Mouse (Mus musculus) layer of hippocampus, postnatal 25 days (tissue): Measurements from ENCODE around the gene Mesd. TPM values are rescaled to one million over a fixed set of nuclear protein-coding genes. Genes with fewer than 3 reads are reported as not detected.
"Not testable (repeated sequence)": the region's sequence is repeated elsewhere in the genome, so short reads cannot be mapped to it uniquely, and the experiment has no call there.

ENCODE experiments used
- DNase-seq, 2 experiments: peaks; one replicate each; pipeline ENCODE4 v3.0.0; 2022; ENCODE audit warnings: mixed read lengths in 2 of 2, low spot score in 1 of 2; ENCODE audit errors: extremely low spot score in 1 of 2
- total RNA-seq, 2 experiments: library from RNA; stranded (reverse); gene quantifications; 2 replicates each; pipeline ENCODE4 v1.2.3; 2021

Mesd gene
- total RNA-seq, 2 experiments from 2014 or later = 56.5 to 63.2 TPM

DNA sequence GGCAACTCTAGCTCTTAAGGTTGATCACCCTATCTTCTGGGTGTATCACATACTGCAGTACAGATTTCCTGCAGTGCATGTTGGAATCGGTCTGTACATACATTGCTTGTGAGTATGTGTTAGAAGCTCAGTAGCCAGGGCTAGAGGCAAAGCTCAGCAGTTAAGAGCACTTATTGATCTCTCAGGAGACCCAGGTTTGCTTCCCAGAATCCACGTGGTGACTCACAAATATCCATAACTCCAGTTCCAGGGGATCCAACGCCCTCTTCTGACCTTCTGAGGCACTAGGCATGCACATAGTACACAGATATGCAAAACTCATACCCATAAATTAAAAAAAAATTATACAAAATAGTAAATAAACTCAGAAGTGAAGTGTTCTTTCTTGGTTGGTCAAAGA is 7.2 kb upstream of the Mesd start:
- no peak for DNase-seq

- peak in 1 of 2 experiments; percentile 11 for DNase-seq
These were observed 5.4 kb upstream of the Mesd start for GRCm38 (mm10) chr7:83878676-83879448.

DNA sequence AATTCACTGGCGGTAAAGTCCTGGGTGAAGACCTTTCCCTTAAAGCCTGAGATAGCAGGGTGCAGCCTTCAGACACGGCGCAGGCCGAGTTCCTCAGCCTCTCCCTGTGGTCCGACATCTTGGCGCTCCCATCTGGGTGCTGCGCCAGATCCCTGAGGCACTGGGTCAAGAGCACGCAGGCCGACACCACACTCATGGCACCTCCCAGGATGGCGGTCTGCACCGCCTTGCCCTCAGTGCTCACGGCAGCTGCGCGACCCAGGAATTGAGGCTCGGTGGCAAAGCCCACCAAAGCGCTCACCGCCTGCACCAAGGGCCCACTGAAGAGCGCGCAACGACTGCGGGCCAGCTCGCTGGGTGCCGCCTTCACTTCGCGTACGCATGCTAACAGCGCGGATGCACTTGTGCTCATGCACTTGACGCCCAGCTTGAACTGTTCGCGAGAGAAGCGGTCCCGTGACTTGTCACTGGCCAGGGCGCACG is 2.1 kb upstream of the Mesd start:
- DNase-seq = peak in 1 of 2 experiments; percentile 17

GRCm38 (mm10) chr7:83882633-83883275 is 1.5 kb upstream of the Mesd start:
- DNase-seq = peak; percentile 16 to 21

GRCm38 (mm10) chr7:83883276-83884020 is 818 bp upstream of the Mesd start:
- DNase-seq = peak; percentile 33

GRCm38 (mm10) chr7:83884921-83885532 is 761 bp downstream of the Mesd start:
- no peak for DNase-seq

DNA sequence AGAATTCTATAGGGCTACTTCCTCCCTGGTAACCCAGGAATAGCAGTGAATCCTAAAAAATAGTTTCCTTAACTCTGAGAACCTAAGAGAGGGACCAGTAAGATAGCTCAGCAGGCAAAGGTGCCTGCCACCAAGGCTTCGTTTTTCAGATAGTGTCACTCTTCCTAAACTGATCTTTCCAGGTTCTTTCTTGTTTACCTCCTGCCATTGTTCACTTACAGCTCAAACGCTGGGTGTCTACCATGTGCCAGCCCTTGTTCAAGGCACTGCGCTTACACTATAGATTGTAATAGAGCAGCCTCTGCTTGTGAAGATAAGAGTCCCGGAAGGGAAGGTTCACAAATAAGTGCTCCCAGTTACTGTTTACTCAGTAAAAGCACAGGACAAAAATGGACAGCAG is 1.6 kb downstream of the Mesd start:
- DNase-seq = no peak

DNA sequence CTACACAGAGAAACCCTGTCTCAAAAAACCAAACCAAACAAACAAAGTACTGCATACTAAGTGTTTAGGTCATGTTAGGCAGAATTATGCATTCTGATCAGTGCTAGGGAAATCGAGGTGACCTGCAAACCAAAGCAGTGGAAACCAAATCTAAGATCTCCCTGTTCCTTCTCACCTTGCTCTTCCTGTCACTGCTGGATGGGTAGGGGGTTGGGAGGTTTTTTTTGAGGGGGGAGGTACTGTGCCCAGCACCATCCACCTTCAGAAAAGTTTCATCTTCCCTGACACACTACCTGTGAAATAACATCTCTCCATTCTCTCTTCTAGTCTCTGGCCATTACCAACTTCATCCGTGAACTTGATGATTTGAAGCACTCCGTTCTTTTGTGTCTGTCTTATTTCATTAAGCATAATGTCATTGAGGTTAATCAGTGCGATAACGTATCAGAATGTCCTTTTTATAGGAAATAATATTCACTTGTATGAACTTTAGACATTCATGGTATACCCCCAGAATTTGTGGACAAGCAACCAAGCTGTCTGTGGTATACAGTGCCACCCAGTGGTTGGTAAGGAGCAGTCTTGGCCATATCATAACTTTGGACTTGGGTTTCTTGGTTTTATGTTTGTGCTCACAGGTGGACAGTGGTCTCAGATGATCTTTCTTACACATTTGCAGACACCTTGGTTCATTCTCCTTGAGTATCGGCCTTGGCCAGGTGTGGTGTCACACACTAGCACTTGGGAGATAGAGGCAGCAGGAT is 2.3 kb downstream of the Mesd start:
- no peak for DNase-seq

GRCm38 (mm10) chr7:83889383-83889782 is 5.1 kb downstream of the Mesd start:
- DNase-seq = no peak

- DNase-seq = not testable (repeated sequence)
These were observed 5.7 kb downstream of the Mesd start for GRCm38 (mm10) chr7:83889946-83890345.

DNA sequence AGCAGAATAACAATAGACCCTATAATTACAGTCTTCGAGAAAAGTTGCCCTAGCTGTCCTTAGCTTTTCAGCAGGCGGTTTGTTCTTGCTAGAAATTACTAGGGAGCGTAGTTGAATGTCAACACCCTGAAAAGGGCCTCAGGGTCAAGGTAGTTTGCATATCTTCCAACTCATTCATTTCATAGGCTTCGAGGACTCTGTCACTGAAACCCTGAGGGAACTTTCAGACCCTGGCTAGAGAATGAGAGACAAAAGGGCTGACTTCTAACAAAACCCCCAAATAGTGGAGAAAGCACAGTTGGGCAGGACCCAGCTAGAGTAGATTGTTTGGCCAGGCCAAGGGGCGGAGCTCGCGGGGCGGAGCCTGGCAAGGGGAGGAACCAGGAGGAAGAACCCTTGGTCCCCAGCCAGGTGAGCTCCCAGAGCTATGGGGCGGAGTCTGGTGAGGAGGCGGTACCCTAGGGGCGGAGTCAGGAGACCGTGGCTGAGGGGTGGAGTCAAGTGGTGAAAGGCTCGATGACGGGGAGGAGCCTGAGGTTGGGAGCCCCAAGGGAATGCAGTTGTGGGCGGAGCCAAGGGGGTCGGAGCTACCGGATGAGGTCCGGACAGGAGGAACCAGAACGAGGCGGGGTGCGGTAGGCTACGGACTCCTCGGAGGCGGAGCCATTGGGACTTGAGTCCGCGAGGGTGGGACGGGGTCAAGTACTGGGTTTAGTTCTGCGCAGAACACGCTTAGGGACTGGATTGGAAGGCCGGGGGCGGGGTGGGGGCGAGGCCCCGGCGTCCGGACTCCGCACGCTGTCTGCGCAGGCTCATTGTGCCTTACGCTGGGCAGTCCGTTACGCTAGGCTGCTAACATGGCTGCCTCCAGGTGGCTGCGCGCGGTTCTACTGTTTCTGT is 7.4 kb downstream of the Mesd start:
- peak; percentile 85 to 90 for DNase-seq

GRCm38 (mm10) chr7:83892333-83892669 is 8.0 kb downstream of the Mesd start:
- no peak for DNase-seq

GRCm38 (mm10) chr7:83894348-83894747 is 10.1 kb downstream of the Mesd start:
- no peak for DNase-seq

DNA sequence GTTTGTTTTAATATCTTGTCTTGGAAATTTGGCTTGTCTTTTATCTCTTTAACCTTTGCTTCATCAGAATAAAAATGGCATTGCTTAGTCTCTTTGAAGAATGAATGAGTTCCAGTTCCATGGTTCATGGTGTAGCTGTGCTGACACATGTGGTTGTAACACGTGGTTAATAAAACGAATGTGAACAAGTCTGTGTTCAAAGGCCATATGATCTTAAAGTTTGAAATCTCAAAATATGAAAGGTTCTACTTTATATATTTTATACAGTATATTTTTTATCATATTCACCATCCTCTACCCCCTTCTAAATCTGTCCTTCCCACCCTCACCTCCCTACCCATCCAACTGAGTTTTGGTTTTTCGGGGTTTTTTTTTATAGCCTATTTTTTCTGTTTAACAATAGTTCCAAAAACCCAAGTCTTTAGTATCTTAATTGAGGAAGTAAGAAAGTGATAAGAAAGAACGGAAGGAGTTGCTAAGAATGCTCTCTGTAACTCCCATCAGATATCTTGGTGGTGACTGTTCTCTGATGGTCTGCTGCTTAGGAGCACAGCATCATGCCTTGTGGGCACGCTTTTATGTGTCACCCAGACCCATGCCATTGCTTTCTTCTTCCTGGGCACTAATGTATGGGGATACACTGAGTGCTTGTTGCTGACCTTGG is 11.9 kb downstream of the Mesd start:
- DNase-seq = no peak

GRCm38 (mm10) chr7:83898267-83898666 is 14.0 kb downstream of the Mesd start:
- DNase-seq = no peak

GRCm38 (mm10) chr7:83900519-83900918 is 16.3 kb downstream of the Mesd start:
- DNase-seq = no peak

GRCm38 (mm10) chr7:83901425-83901824 is 17.2 kb downstream of the Mesd start:
- DNase-seq = no peak

DNA sequence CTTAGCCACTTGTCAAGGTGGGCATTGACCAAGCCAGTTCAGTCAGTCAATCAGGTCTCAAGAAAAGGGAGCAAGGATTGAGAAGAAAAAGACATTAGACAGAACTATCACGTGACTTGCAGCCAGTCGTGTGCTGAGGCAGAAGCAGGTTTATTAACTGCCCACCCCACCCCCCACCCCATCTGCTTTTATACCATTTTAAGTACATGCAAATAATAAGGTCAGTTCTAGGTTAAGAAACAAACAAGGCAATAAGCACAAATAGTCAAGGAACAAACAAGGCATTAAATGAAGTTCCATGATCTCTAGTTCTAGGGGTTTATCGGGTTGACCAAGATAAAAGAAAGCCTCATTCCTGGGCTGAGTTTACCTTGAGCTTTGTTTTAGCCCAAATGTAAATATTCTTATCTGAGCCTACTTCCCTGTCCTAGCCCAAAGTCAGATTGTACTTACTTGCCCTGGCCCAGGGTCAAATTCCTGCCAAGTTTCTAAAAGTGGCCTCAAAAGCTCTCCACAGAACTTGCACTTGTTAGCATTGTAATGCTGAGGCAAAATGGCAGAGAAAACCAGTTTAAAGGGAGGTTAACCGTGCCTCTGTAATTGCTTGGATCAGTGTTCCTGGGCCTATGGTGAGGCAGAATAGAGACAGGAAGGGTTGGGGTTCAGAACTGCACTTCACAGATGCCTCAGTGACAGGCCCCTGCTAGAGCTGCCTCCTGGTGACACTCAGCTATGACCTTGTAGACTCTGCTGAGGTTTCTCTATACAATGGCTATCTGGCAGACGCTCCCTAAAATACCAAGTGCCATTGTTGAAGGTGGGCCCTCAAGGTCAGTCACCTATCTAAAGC is 18.3 kb downstream of the Mesd start:
- DNase-seq = no peak
